Comparison of ENCODE assay signal across 7 mouse cellular contexts in the genomic region with DNA sequence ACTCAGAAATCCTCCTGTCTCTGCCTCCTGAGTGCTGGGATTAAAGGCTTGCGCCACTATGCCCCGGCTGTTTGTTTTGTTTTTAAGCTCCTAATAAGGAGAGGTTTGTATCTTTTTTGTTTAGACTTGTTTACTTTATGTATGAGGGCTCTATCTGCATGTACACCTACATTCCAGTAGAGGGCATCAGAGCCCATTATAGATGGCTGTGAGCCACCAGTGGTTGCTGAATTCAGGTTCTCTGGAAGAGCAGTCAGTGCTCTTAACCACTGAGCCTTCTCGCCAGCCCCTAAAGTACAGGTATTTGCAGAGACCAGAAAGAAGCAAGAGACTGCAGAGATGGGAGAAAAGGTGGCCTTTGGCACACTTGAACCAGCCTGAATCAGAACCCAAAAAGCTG. TPM values are rescaled to one million over a fixed set of nuclear protein-coding genes. Genes with fewer than 3 reads are reported as not detected.
DNase-seq lines count a peak whose midpoint lies in the region; ATAC-seq and TF ChIP-seq lines count a peak whose summit lies in the region.

No protein-coding gene starts in this region.

- no peaks in the 10 kb centered on the region for H3K9me3 ChIP-seq in ES-E14 (ENCODE audit: control insufficient read depth, insufficient read depth, low read depth, low read length)
- H3K9me3 ChIP-seq in limb, embryonic 14.5 days (ENCODE audit: control insufficient read depth, low read length): no peaks in the 10 kb centered on the region

- H3K27me3 ChIP-seq in limb, embryonic 14.5 days (ENCODE audit: control insufficient read depth, insufficient read depth, low read length): no peaks in the 10 kb centered on the region

- no peak overlapping the region for H3K9ac ChIP-seq in ES-E14 (ENCODE audit: insufficient read depth, low read depth, low read length, poor library complexity, severe bottlenecking)
- H3K9ac ChIP-seq in limb, embryonic 14.5 days (ENCODE audit: low read depth, low read length, severe bottlenecking): no peak overlapping the region

- peak; percentile 12 for DNase-seq in left cerebral cortex, adult 11 months (ENCODE audit: low spot score)
- DNase-seq in left cerebral cortex, postnatal 4 days: no peak
- DNase-seq in ES-E14 (ENCODE audit: low read depth, low spot score): no peak
- DNase-seq in brain, embryonic 14.5 days (ENCODE audit: low read depth): peak; percentile 80
- peak; percentile 66 for DNase-seq in limb, embryonic 14.5 days (ENCODE audit: low spot score)
- DNase-seq in retina, postnatal 1 day: peak; percentile 73

- in situ Hi-C loops in ES-E14 (cut with MboI; ENCODE audit: low sequenced_read_pairs in 2 of 2, unreplicated experiment in 2 of 2): loop anchor here in 1 of 2 experiments (25.0 kb wide), 1 partner anchor 170 kb away; the partner anchor contains the start of gene Rps17

- TF ChIP-seq CTCF in brain, embryonic 14.5 days (IDR thresholded peaks at IDR 0.05; ENCODE audit: borderline replicate concordance, extremely low read depth, insufficient read depth, insufficient read length): peak; percentile 65; the same call in 1 of the 2 replicates

- no peak for TF ChIP-seq POLR2A in brain, embryonic 14.5 days (IDR thresholded peaks at IDR 0.05; ENCODE audit: borderline replicate concordance, extremely low read depth, insufficient read depth, insufficient read length, poor library complexity, severe bottlenecking)
- TF ChIP-seq POLR2A in limb, embryonic 14.5 days (IDR thresholded peaks at IDR 0.05; ENCODE audit: borderline replicate concordance, extremely low read depth, insufficient read depth, insufficient read length): no peak

- no peak overlapping the region for H3K27ac ChIP-seq in ES-E14 (ENCODE audit: insufficient read depth, low read depth, low read length, poor library complexity, severe bottlenecking)
- no peak overlapping the region for H3K27ac ChIP-seq in limb, embryonic 14.5 days (replicated peaks; ENCODE audit: low read depth, low read length)

- H3K4me1 ChIP-seq in ES-E14 (ENCODE audit: control insufficient read depth in 2 of 2, insufficient read depth in 2 of 2, low read length in 2 of 2, poor library complexity in 1 of 2): no peaks in the 10 kb centered on the region
- H3K4me1 ChIP-seq in limb, embryonic 14.5 days (ENCODE audit: control insufficient read depth, insufficient read depth, low read length): no peaks in the 10 kb centered on the region

- peak; percentile 65 for ATAC-seq in granulocyte monocyte progenitor cell, adult 5-6 weeks (replicated peaks; ENCODE audit: poor library complexity, severe bottlenecking)
- no peak for ATAC-seq in limb, embryonic 14.5 days (ENCODE audit: low FRiP score, low read depth)

- intact Hi-C loops in left cerebral cortex, postnatal 4 days (cut with DNase I): loop anchor here (5.0 to 10.0 kb wide), 2 partner anchors 155 to 608 kb away; no protein-coding TSS in a partner anchor

- H3K36me3 ChIP-seq in ES-E14 (ENCODE audit: control insufficient read depth, insufficient read depth, low read length, poor library complexity, severe bottlenecking): peaks cover 31% of the 10 kb centered on the region; the same call in 1 of the 2 replicates
- no peaks in the 10 kb centered on the region for H3K36me3 ChIP-seq in limb, embryonic 14.5 days (ENCODE audit: control insufficient read depth, insufficient read depth, low read length)

- H3K4me2 ChIP-seq in limb, embryonic 14.5 days (replicated peaks; ENCODE audit: low read depth, low read length, severe bottlenecking): no peak overlapping the region

- no peak overlapping the region for H3K4me3 ChIP-seq in ES-E14 (ENCODE audit: insufficient read depth in 1 of 2, low read depth in 1 of 2, low read length in 2 of 2, poor library complexity in 1 of 2, severe bottlenecking in 1 of 2)
- no peak overlapping the region for H3K4me3 ChIP-seq in limb, embryonic 14.5 days (replicated peaks; ENCODE audit: low read length)

- WGBS in limb, embryonic 14.5 days: 40% methylated on average over 3 of the region's 3 CpGs

TF ChIP-seq in ES-E14, 5 proteins besides CTCF, POLR2A, EP300 and RAD21:
- TF ChIP-seq ZNF384 (IDR thresholded peaks at IDR 0.05; ENCODE audit: low read depth, low read length): peak; percentile 83
- no peak for TF ChIP-seq CHD2 (IDR thresholded peaks at IDR 0.05; ENCODE audit: low read depth, low read length)

RNA-seq across cellular contexts. Expression of gene Pde8a, which starts 46.3 kb away (rescaled TPM):
- total RNA-seq in left cerebral cortex, postnatal 4 days (2021): 1 to 10 TPM; 2.4 to 4.5 TPM
- 1.3 and 2.2 TPM in 2 replicates for total RNA-seq in ES-E14 (2012; rRNA removed)
- polyA plus RNA-seq in brain, embryonic 14.5 days (2012; rRNA removed): 3.1 and 4.6 TPM in 2 replicates
- total RNA-seq in granulocyte monocyte progenitor cell, adult 5-6 weeks (2014; fragmentation: Nextera tagmentation): 3.4 and 9.3 TPM in 2 replicates
- total RNA-seq in granulocyte monocyte progenitor cell, adult 5-6 weeks (2017): 1.8 and 6.2 TPM in 2 replicates
- polyA plus RNA-seq in limb, embryonic 14.5 days (2012; rRNA removed): 8.1 and 8.2 TPM in 2 replicates
- polyA plus RNA-seq in limb, embryonic 14.5 days (2014; fragmentation: Nextera tagmentation; extraction: Ambion mirVana): 5.5 and 6.6 TPM in 2 replicates

RNA-seq across cellular contexts. Expression of gene Slc28a1, which starts 52.5 kb away (rescaled TPM):
- total RNA-seq in left cerebral cortex, postnatal 4 days (2021): under 1 TPM in 1 of 2 experiments, not detected in 1; 0.12 TPM
- total RNA-seq in ES-E14 (2012; rRNA removed): 44.8 and 69.2 TPM in 2 replicates
- polyA plus RNA-seq in brain, embryonic 14.5 days (2012; rRNA removed): 0.03 TPM in 2 replicates
- not detected in 2 replicates for total RNA-seq in granulocyte monocyte progenitor cell, adult 5-6 weeks (2014; fragmentation: Nextera tagmentation)
- not detected in 2 replicates for total RNA-seq in granulocyte monocyte progenitor cell, adult 5-6 weeks (2017)
- polyA plus RNA-seq in limb, embryonic 14.5 days (2012; rRNA removed): 0.26 and 0.40 TPM in 2 replicates
- 0.06 TPM in 1 of 2 replicates, not detected in the other for polyA plus RNA-seq in limb, embryonic 14.5 days (2014; fragmentation: Nextera tagmentation; extraction: Ambion mirVana)

Comparison
In these comparisons a context has a peak if more than half of its experiments do, and no peak if none do; other contexts are left out.
1. DNase-seq: peak in left cerebral cortex, adult 11 months (single experiment), brain, embryonic 14.5 days (single experiment), limb, embryonic 14.5 days (single experiment) and retina, postnatal 1 day (single experiment); none in left cerebral cortex, postnatal 4 days (single experiment) and ES-E14 (single experiment).
2. RNA of gene Slc28a1, which starts 52.5 kb away (total RNA-seq): 44.8 to 69.2 TPM in ES-E14; 0.12 TPM in left cerebral cortex, postnatal 4 days and not detected in granulocyte monocyte progenitor cell, adult 5-6 weeks; every median in the first group is over 10 times any median in the second.